Mouse (Mus musculus): Measurements from ENCODE around the gene Tvp23a. TPM values are rescaled to one million over a fixed set of nuclear protein-coding genes. Genes with fewer than 3 reads are reported as not detected.

The Tvp23a gene
- total and polyA plus RNA-seq, 2 experiments from 2014 or later: 1.0 to 1.8 TPM

DNA sequence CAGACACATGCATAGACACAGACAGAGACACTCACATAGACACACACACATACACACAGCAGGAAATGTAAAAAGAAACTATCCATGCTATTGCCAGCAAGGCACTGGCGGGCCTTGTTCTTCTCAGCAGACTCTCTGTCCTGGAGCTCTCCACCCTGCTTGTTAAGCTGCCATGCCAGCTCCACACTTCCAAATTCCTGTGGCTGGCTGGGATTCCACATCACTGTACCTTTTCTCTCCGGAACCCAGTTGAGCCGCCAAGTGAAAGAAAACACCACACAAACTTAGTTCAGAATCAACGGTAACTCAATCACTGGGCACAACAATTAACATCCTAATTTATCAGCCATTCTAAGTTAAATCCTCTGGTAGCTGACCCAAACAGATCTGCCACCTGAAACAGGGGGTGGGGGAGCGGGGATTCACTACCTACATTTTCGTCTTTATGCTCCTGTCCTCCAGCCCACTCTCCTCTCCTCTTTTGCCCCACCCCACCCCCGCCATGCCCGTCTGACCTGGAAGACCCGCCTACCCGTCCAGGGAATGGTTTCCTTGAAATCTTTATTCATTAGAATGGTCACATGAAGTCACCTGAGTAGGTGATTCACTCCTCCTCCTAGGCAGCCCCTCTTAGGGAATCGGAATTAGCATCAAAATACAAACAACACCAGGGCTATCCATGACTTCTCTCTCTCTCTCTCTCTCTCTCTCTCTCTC lies 20.4 kb upstream of the Tvp23a start:
- no peak overlapping the region for H3K9ac ChIP-seq (replicated peaks; ENCODE audit: low read depth, low read length)
- WGBS: 44% methylated on average over 11 of the region's 11 CpGs
- H3K4me3 ChIP-seq (ENCODE audit: low read depth, low read length): no peak overlapping the region
- H3K4me1 ChIP-seq (ENCODE audit: control insufficient read depth, insufficient read depth): no peaks in the 10 kb centered on the region
- H3K4me2 ChIP-seq (ENCODE audit: low read depth, low read length): no peak overlapping the region
- TF ChIP-seq EP300 (IDR thresholded peaks at IDR 0.05; ENCODE audit: low read depth) (no peak), CTCF (IDR thresholded peaks at IDR 0.05; ENCODE audit: low read depth) (no peak)
- H3K27ac ChIP-seq (ENCODE audit: low read depth): no peak overlapping the region
- no peak for ATAC-seq (ENCODE audit: insufficient read depth, low read depth)
- no peaks in the 10 kb centered on the region for H3K9me3 ChIP-seq (replicated peaks; ENCODE audit: control insufficient read depth, low read length)
- DNase-seq (ENCODE audit: low spot score): no peak
- no peaks in the 10 kb centered on the region for H3K36me3 ChIP-seq (replicated peaks; ENCODE audit: control insufficient read depth, insufficient read depth, low read length)
- no peaks in the 10 kb centered on the region for H3K27me3 ChIP-seq (ENCODE audit: control insufficient read depth, insufficient read depth, low read length)

DNA sequence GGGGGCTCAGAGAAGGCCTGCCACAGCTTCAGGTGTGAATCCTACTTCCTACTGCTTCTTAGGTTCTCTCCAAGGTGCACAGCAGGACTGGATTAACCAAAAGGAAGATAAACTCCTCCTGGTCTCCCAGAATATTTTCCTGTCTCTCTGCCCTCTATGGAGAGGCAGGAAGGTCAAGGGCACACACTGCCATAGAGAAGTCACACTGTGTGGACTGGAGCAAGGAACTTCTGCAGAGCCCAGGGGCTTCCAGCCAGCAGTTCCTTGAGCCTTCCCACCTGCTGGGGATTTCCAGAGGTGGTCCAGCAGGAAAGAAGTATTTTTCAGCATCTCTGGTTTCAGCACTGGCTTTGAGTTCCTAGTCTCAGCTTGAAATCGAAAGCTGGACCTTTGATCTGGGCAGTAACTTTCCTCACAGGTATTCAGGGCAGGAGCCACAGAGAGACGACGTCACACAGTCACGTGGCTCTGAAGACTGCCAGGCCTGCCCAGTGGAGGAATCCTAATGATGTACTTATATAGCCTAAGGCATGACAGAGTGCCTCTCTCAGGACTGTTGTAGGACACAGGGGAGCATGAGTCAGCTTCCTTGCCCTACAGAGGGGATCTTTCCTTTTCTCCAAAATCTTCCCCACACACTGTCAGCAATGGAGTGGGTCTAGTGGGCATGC lies 18.0 kb upstream of the Tvp23a start:
- H3K4me2 ChIP-seq (ENCODE audit: low read depth, low read length): no peak overlapping the region
- H3K4me1 ChIP-seq (ENCODE audit: control insufficient read depth, insufficient read depth): no peaks in the 10 kb centered on the region
- H3K9me3 ChIP-seq (replicated peaks; ENCODE audit: control insufficient read depth, low read length): no peaks in the 10 kb centered on the region
- no peaks in the 10 kb centered on the region for H3K36me3 ChIP-seq (replicated peaks; ENCODE audit: control insufficient read depth, insufficient read depth, low read length)
- TF ChIP-seq CTCF (IDR thresholded peaks at IDR 0.05; ENCODE audit: low read depth): no peak
- TF ChIP-seq EP300 (IDR thresholded peaks at IDR 0.05; ENCODE audit: low read depth): no peak
- no peak overlapping the region for H3K4me3 ChIP-seq (ENCODE audit: low read depth, low read length)
- no peak overlapping the region for H3K9ac ChIP-seq (replicated peaks; ENCODE audit: low read depth, low read length)
- H3K27ac ChIP-seq (ENCODE audit: low read depth): no peak overlapping the region
- H3K27me3 ChIP-seq (ENCODE audit: control insufficient read depth, insufficient read depth, low read length): no peaks in the 10 kb centered on the region
- no peak for ATAC-seq (ENCODE audit: insufficient read depth, low read depth)
- no peak for DNase-seq (ENCODE audit: low spot score)
- 20% methylated on average over 4 of the region's 4 CpGs for whole genome bisulfite sequencing

DNA sequence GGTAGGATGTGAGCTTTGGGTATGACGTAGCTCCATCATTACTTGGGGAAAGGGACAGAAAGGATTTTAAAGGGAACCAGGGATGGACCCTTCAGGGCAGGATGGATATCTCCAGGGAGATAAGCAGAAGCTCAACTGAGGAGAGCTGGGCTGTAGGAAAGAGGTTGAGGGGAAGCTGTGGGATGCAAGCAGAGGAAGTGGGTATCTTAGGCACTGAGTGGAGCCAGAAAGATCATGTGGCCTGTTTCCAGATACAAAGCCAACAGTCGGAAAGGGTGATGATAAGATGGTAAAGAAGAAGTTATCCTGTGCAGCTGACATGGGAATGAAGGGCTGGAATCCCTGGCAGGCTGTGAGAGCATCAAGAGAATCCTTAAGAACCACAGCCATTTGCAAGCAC lies 14.0 kb upstream of the Tvp23a start:
- Histone ChIP-seq H3K4me3 (ENCODE audit: low read depth, low read length) (no peak overlapping the region), H3K9me3 (replicated peaks; ENCODE audit: control insufficient read depth, low read length) (no peaks in the 10 kb centered on the region), H3K9ac (replicated peaks; ENCODE audit: low read depth, low read length) (no peak overlapping the region), H3K4me1 (ENCODE audit: control insufficient read depth, insufficient read depth) (no peaks in the 10 kb centered on the region), H3K36me3 (replicated peaks; ENCODE audit: control insufficient read depth, insufficient read depth, low read length) (no peaks in the 10 kb centered on the region), H3K4me2 (ENCODE audit: low read depth, low read length) (no peak overlapping the region), H3K27me3 (ENCODE audit: control insufficient read depth, insufficient read depth, low read length) (no peaks in the 10 kb centered on the region), H3K27ac (ENCODE audit: low read depth) (no peak overlapping the region)
- WGBS: 31% methylated on average over 2 of the region's 2 CpGs
- TF ChIP-seq CTCF (IDR thresholded peaks at IDR 0.05; ENCODE audit: low read depth) (no peak), EP300 (IDR thresholded peaks at IDR 0.05; ENCODE audit: low read depth) (no peak)
- DNase-seq (ENCODE audit: low spot score) (no peak), ATAC-seq (ENCODE audit: insufficient read depth, low read depth) (no peak)

DNA sequence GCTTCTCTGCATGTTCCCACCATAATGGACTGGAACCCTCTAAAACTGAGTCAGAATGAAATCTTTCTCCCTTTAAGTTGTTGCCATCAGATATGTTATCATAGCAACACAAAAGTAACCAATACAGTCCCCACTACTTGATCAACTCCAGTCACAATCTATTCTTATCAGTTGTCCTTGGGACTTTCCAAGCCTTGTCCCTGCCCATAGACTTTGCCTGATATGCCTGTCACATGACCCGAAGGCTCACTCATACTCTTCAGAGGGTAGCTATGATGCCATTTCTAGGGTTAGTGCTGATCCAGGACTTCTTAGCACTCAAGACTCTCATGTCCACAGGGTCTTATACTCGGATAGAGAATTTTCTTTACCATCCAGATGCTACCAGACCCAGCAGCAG lies 13.0 kb upstream of the Tvp23a start:
- H3K4me3 ChIP-seq (ENCODE audit: low read depth, low read length): no peak overlapping the region

DNA sequence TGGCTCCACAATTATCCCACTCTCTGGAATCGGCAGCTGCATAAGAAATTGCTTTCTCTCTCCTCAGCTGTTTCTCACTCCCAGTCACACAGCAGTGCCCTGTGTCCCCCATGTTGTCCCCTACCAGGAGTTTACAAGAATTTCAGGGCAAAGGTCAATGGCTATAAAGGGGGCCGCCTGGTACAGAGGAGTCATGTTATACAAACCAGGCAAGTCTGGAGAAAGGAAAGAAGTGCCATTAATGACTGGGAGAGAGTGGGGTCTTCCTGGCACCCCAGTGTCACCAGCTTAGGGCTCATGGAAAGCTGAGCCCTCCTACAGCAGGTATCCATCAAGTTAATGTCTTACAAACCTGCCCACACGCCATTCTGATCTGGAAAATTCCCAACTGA lies 7.4 kb upstream of the Tvp23a start:
- DNase-seq (ENCODE audit: low spot score) (no peak), ATAC-seq (ENCODE audit: insufficient read depth, low read depth) (no peak)
- Histone ChIP-seq H3K4me2 (ENCODE audit: low read depth, low read length) (no peak overlapping the region), H3K36me3 (replicated peaks; ENCODE audit: control insufficient read depth, insufficient read depth, low read length) (no peaks in the 10 kb centered on the region), H3K9me3 (replicated peaks; ENCODE audit: control insufficient read depth, low read length) (no peaks in the 10 kb centered on the region), H3K4me1 (ENCODE audit: control insufficient read depth, insufficient read depth) (peaks cover 15% of the 10 kb centered on the region), H3K4me3 (ENCODE audit: low read depth, low read length) (no peak overlapping the region), H3K9ac (replicated peaks; ENCODE audit: low read depth, low read length) (no peak overlapping the region), H3K27me3 (ENCODE audit: control insufficient read depth, insufficient read depth, low read length) (no peaks in the 10 kb centered on the region), H3K27ac (ENCODE audit: low read depth) (no peak overlapping the region)
- no peak for TF ChIP-seq CTCF (IDR thresholded peaks at IDR 0.05; ENCODE audit: low read depth)
- WGBS: 76% methylated on average over 3 of the region's 3 CpGs

More for the DNA sequence above, 13.0 kb upstream of the Tvp23a start:
- H3K4me2 ChIP-seq (ENCODE audit: low read depth, low read length): no peak overlapping the region
- TF ChIP-seq EP300 (IDR thresholded peaks at IDR 0.05; ENCODE audit: low read depth) (no peak), CTCF (IDR thresholded peaks at IDR 0.05; ENCODE audit: low read depth) (no peak)
- no peaks in the 10 kb centered on the region for H3K9me3 ChIP-seq (replicated peaks; ENCODE audit: control insufficient read depth, low read length)
- 49% methylated on average over 2 of the region's 2 CpGs for WGBS
- H3K4me1 ChIP-seq (ENCODE audit: control insufficient read depth, insufficient read depth): no peaks in the 10 kb centered on the region
- no peaks in the 10 kb centered on the region for H3K27me3 ChIP-seq (ENCODE audit: control insufficient read depth, insufficient read depth, low read length)
- no peak for DNase-seq (ENCODE audit: low spot score)
- ATAC-seq (ENCODE audit: insufficient read depth, low read depth): no peak
- no peak overlapping the region for H3K9ac ChIP-seq (replicated peaks; ENCODE audit: low read depth, low read length)
- no peaks in the 10 kb centered on the region for H3K36me3 ChIP-seq (replicated peaks; ENCODE audit: control insufficient read depth, insufficient read depth, low read length)
- H3K27ac ChIP-seq (ENCODE audit: low read depth): no peak overlapping the region
